Mouse (Mus musculus) thymus, adult 2 months (tissue): Measurements from ENCODE around the gene Cep250.

ENCODE experiments used
- CTCF ChIP-seq: fragments of 200-500 bp; IDR thresholded peaks from 2 replicates; pipeline ENCODE4 v1.5.1; 2012; ENCODE audit warnings: mild to moderate bottlenecking, control low read depth, low read length, moderate library complexity, borderline replicate concordance; ENCODE audit not compliant: control insufficient read depth, poor library complexity, insufficient read depth; ENCODE audit errors: extremely low read depth
- POLR2A ChIP-seq: fragments of 200-500 bp; IDR thresholded peaks from 2 replicates; pipeline ENCODE4 v1.6.1; 2012; ENCODE audit warnings: mild to moderate bottlenecking, low read length, control low read depth, moderate library complexity; ENCODE audit not compliant: control insufficient read depth, poor library complexity, insufficient read depth; ENCODE audit errors: extremely low read depth

- TF ChIP-seq POLR2A (no peak), CTCF (no peak)
Observed at GRCm38 (mm10) chr2:155947390-155948002, 8.8 kb upstream of the Cep250 start.
